Mouse (Mus musculus) testis, adult 2 months (tissue): ENCODE measurements around the gene Gm20403.
"Not testable (repeated sequence)": the region's sequence is repeated elsewhere in the genome, so short reads cannot be mapped to it uniquely, and the experiment has no call there.

Experiments
- CTCF ChIP-seq: fragments of 200-500 bp; IDR thresholded peaks from 2 replicates; pipeline ENCODE4 v1.5.1; 2012; ENCODE audit warnings: low read depth, mild to moderate bottlenecking, inconsistent platforms, low read length, moderate library complexity; ENCODE audit not compliant: control insufficient read depth, insufficient read depth, insufficient replicate concordance
- POLR2A ChIP-seq: fragments of 200-500 bp; IDR thresholded peaks from 2 replicates; pipeline ENCODE4 v1.6.1; 2012; ENCODE audit warnings: low read depth, mild to moderate bottlenecking, inconsistent platforms, low read length, moderate library complexity; ENCODE audit not compliant: control insufficient read depth

GRCm38 (mm10) chr12:54942586-54943157 is 43.7 kb downstream of the Gm20403 start:
- not testable (repeated sequence) for TF ChIP-seq POLR2A, CTCF
